Mouse (Mus musculus): ENCODE data around the gene Igsf3. TPM values are rescaled to one million over a fixed set of nuclear protein-coding genes. Genes with fewer than 3 reads are reported as not detected.

Igsf3 gene
- total and polyA plus RNA-seq, 2 experiments from 2014 or later, result 84.2 to 102 TPM

DNA sequence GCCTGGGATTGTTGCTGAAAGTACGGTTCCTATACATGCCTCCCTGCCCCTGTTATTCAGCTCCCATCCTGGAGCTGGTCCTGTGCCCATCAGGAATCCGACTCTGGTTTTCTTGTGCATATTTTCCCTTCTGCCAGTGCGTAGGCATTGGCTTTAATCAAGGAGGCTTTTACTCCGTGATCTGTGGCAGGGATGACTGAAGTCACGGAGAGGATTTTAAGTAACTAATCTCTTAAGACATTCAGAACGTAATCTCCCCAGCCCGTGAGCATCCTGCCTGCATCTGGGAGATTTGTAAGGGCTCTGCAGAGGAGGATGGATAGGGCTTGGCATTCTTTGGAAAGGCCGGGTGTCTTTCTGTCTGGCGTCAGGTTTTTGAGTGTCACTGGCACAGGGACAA lies 13.6 kb downstream of the Igsf3 start:
- WGBS, result 26% methylated on average over 9 of the region's 9 CpGs
- Histone ChIP-seq H3K9ac (replicated peaks; ENCODE audit: low read length, poor library complexity, severe bottlenecking) (no peak overlapping the region), H3K27ac (ENCODE audit: low read depth, low read length) (peak overlapping the region; percentile 43; the same call in 1 of the 2 replicates), H3K27me3 (ENCODE audit: insufficient read depth, low read length) (no peaks in the 10 kb centered on the region), H3K4me1 (ENCODE audit: insufficient read depth, low read length) (peaks cover 19% of the 10 kb centered on the region), H3K36me3 (ENCODE audit: insufficient read depth, low read length) (no peaks in the 10 kb centered on the region), H3K4me2 (ENCODE audit: low read depth, low read length, poor library complexity, severe bottlenecking) (peak overlapping the region; percentile 22), H3K9me3 (ENCODE audit: low read length) (no peaks in the 10 kb centered on the region), H3K4me3 (ENCODE audit: low read depth, low read length) (no peak overlapping the region)
- ATAC-seq (ENCODE audit: low FRiP score), result no peak
- no peak for DNase-seq (ENCODE audit: low spot score)
- no peak for TF ChIP-seq CTCF (IDR thresholded peaks at IDR 0.05)

DNA sequence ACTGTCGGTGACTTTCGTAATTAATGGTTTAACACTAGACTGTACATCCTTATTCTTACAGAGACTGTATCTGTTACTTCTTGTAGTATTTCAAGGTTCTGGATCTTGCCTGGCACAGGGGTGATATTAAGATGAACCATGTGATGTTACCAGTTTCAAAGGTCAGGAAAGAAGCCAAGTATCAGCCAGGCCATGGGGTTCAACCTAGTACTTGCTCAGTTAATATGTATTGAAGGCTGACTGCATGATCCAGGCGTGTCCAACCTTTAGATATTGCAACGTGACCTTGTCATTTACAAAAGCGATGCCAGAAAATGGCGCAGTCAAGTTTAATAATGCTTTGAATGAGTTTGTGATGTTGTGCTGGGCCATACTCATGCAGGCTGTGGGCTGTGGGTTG lies 15.1 kb downstream of the Igsf3 start:
- H3K4me3 ChIP-seq (ENCODE audit: low read depth, low read length), result no peak overlapping the region
- no peaks in the 10 kb centered on the region for H3K36me3 ChIP-seq (ENCODE audit: insufficient read depth, low read length)
- peaks cover 22% of the 10 kb centered on the region for H3K4me1 ChIP-seq (ENCODE audit: insufficient read depth, low read length)
- 94% methylated on average over 6 of the region's 6 CpGs for WGBS
- no peak overlapping the region for H3K4me2 ChIP-seq (ENCODE audit: low read depth, low read length, poor library complexity, severe bottlenecking)
- H3K9ac ChIP-seq (replicated peaks; ENCODE audit: low read length, poor library complexity, severe bottlenecking), result no peak overlapping the region
- TF ChIP-seq CTCF (IDR thresholded peaks at IDR 0.05), result no peak
- H3K27me3 ChIP-seq (ENCODE audit: insufficient read depth, low read length), result no peaks in the 10 kb centered on the region
- ATAC-seq (ENCODE audit: low FRiP score) (no peak), DNase-seq (ENCODE audit: low spot score) (no peak)
- H3K27ac ChIP-seq (ENCODE audit: low read depth, low read length), result no peak overlapping the region
- H3K9me3 ChIP-seq (ENCODE audit: low read length), result no peaks in the 10 kb centered on the region

DNA sequence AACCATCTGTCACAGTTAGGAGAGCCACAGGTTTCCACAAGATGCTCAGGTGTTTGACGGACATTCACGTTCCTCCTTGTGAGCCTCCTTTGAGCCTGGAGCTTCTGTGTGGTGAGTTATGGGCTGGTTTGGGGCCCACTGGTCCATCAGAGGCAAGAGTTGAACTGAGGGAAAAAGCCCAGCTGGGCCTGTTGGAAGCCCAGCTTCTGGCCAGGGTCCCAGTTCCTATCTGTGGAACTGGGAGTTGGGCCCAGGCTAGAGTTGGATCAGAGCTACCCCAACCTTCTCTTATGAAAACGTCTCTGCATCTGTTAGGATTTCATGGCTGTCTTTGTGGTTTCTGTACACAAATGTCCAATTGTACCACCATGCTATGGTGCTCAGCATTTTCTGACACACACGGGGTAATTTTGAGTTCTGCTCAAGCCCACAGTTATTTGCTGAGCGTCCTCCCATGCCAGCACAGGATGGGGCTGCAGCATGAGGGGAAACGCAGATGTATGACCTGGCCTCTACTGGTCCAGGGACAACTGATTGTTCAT lies 16.3 kb downstream of the Igsf3 start:
- DNase-seq (ENCODE audit: low spot score) (no peak), ATAC-seq (ENCODE audit: low FRiP score) (no peak)
- Histone ChIP-seq H3K4me2 (ENCODE audit: low read depth, low read length, poor library complexity, severe bottlenecking) (no peak overlapping the region), H3K9ac (replicated peaks; ENCODE audit: low read length, poor library complexity, severe bottlenecking) (no peak overlapping the region), H3K4me1 (ENCODE audit: insufficient read depth, low read length) (peaks cover 29% of the 10 kb centered on the region), H3K9me3 (ENCODE audit: low read length) (no peaks in the 10 kb centered on the region), H3K4me3 (ENCODE audit: low read depth, low read length) (no peak overlapping the region), H3K36me3 (ENCODE audit: insufficient read depth, low read length) (no peaks in the 10 kb centered on the region), H3K27me3 (ENCODE audit: insufficient read depth, low read length) (no peaks in the 10 kb centered on the region), H3K27ac (ENCODE audit: low read depth, low read length) (no peak overlapping the region)
- 82% methylated on average over 6 of the region's 6 CpGs for WGBS
- TF ChIP-seq CTCF (IDR thresholded peaks at IDR 0.05), result no peak

- Histone ChIP-seq H3K36me3 (ENCODE audit: insufficient read depth, low read length) (no peaks in the 10 kb centered on the region), H3K4me2 (ENCODE audit: low read depth, low read length, poor library complexity, severe bottlenecking) (no peak overlapping the region), H3K27ac (ENCODE audit: low read depth, low read length) (no peak overlapping the region), H3K4me1 (ENCODE audit: insufficient read depth, low read length) (peaks cover 36% of the 10 kb centered on the region), H3K9ac (replicated peaks; ENCODE audit: low read length, poor library complexity, severe bottlenecking) (no peak overlapping the region), H3K4me3 (ENCODE audit: low read depth, low read length) (no peak overlapping the region), H3K27me3 (ENCODE audit: insufficient read depth, low read length) (no peaks in the 10 kb centered on the region), H3K9me3 (ENCODE audit: low read length) (no peaks in the 10 kb centered on the region)
- DNase-seq (ENCODE audit: low spot score), result no peak
- TF ChIP-seq CTCF (IDR thresholded peaks at IDR 0.05), result no peak
- WGBS, result 30% methylated on average over 19 of the region's 19 CpGs
- no peak for ATAC-seq (ENCODE audit: low FRiP score)
Observed at GRCm38 (mm10) chr3:101393659-101394539, 17.0 kb downstream of the Igsf3 start.

DNA sequence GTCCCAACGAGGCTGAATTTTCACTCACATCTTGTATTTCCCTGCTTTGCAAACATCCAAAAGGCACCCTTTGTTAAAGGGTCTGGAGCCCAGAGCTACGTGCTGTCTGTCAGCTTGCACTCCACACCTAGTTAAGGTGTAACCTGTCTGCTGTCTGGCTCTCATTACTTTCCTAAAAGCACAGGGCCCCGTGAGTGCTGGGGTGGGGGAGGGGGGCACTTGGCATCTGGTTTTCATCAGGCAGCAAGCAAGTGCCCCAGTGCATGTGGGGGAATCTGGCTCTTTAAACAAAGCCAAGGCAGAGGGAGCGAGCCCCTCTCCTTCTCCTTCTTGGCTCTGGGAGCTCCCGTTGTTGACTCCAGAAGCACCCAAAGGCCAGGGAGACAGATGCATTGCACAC lies 18.5 kb downstream of the Igsf3 start:
- H3K36me3 ChIP-seq (ENCODE audit: insufficient read depth, low read length), result no peaks in the 10 kb centered on the region
- DNase-seq (ENCODE audit: low spot score), result no peak
- WGBS, result 59% methylated on average over 5 of the region's 5 CpGs
- no peak overlapping the region for H3K4me3 ChIP-seq (ENCODE audit: low read depth, low read length)
- TF ChIP-seq CTCF (IDR thresholded peaks at IDR 0.05), result no peak
- H3K4me1 ChIP-seq (ENCODE audit: insufficient read depth, low read length), result peaks cover 37% of the 10 kb centered on the region
- ATAC-seq (ENCODE audit: low FRiP score), result no peak
- H3K9ac ChIP-seq (replicated peaks; ENCODE audit: low read length, poor library complexity, severe bottlenecking), result no peak overlapping the region
- H3K9me3 ChIP-seq (ENCODE audit: low read length), result no peaks in the 10 kb centered on the region
- no peak overlapping the region for H3K4me2 ChIP-seq (ENCODE audit: low read depth, low read length, poor library complexity, severe bottlenecking)
- H3K27ac ChIP-seq (ENCODE audit: low read depth, low read length), result no peak overlapping the region
- no peaks in the 10 kb centered on the region for H3K27me3 ChIP-seq (ENCODE audit: insufficient read depth, low read length)

DNA sequence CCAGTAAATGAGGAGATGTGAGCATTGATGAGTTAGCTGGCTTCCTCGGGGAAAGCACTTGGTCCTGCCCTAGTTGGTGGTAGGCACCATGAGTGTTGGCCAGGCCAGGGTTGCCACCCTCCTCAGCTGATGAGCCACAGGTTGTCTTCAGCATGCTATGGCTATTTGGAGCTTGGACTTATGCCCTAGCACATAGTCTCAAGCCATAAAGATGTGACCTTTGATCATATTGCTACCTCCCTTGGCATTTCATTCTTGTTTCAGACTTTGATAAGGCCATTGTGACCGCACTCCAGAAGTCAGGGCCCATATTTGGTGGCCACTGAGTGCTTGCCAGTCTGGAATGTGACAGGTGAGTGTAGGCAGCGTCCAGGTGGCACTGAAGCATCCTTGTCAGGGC lies 19.2 kb downstream of the Igsf3 start:
- H3K4me2 ChIP-seq (ENCODE audit: low read depth, low read length, poor library complexity, severe bottlenecking), result no peak overlapping the region
- no peak for TF ChIP-seq CTCF (IDR thresholded peaks at IDR 0.05)
- no peaks in the 10 kb centered on the region for H3K9me3 ChIP-seq (ENCODE audit: low read length)
- no peaks in the 10 kb centered on the region for H3K27me3 ChIP-seq (ENCODE audit: insufficient read depth, low read length)
- H3K36me3 ChIP-seq (ENCODE audit: insufficient read depth, low read length), result no peaks in the 10 kb centered on the region
- ATAC-seq (ENCODE audit: low FRiP score) (no peak), DNase-seq (ENCODE audit: low spot score) (no peak)
- H3K4me1 ChIP-seq (ENCODE audit: insufficient read depth, low read length), result peaks cover 37% of the 10 kb centered on the region
- no peak overlapping the region for H3K27ac ChIP-seq (ENCODE audit: low read depth, low read length)
- 90% methylated on average over 3 of the region's 3 CpGs for WGBS
- H3K4me3 ChIP-seq (ENCODE audit: low read depth, low read length), result no peak overlapping the region
- H3K9ac ChIP-seq (replicated peaks; ENCODE audit: low read length, poor library complexity, severe bottlenecking), result no peak overlapping the region

Measured in midbrain, postnatal 0 days (tissue).